Mouse (Mus musculus): Measurements from ENCODE around the gene Pias1.
"Not testable (repeated sequence)": the region's sequence is repeated elsewhere in the genome, so short reads cannot be mapped to it uniquely, and the experiment has no call there.

- not testable (repeated sequence) for TF ChIP-seq CTCF (IDR thresholded peaks at IDR 0.05; ENCODE audit: insufficient read depth, low read length); POLR2A (IDR thresholded peaks at IDR 0.05; ENCODE audit: borderline replicate concordance, extremely low read depth, low read depth, low read length)
These were observed 118.5 kb downstream of the Pias1 start for GRCm38 (mm10) chr9:62869236-62869635.
